In genomic region chr5:52833005-52833404, GRCm38 (mm10) we compare ENCODE assay signal across 8 mouse cellular contexts. TPM values are rescaled to one million over a fixed set of nuclear protein-coding genes. Genes with fewer than 3 reads are reported as not detected.
DNase-seq lines count a peak whose midpoint lies in the region; ATAC-seq and TF ChIP-seq lines count a peak whose summit lies in the region.

No protein-coding gene starts in this region.

- H3K4me1 ChIP-seq in heart, embryonic 16.5 days (ENCODE audit: control insufficient read depth, insufficient read depth, low read length), result peaks cover 6% of the 10 kb centered on the region
- H3K4me1 ChIP-seq in liver, adult 2 months (ENCODE audit: control insufficient read depth, insufficient read depth, low read length), result peaks cover 9% of the 10 kb centered on the region; the same call in 1 of the 2 replicates

- H3K27me3 ChIP-seq in heart, embryonic 16.5 days (ENCODE audit: control insufficient read depth, insufficient read depth, low read length), result no peaks in the 10 kb centered on the region
- H3K27me3 ChIP-seq in liver, adult 2 months (ENCODE audit: control insufficient read depth, insufficient read depth, low read length), result no peaks in the 10 kb centered on the region

- peak overlapping the region; percentile 96 for H3K27ac ChIP-seq in heart, embryonic 16.5 days (ENCODE audit: low read length)
- no peak overlapping the region for H3K27ac ChIP-seq in liver, adult 2 months (replicated peaks; ENCODE audit: insufficient read depth, low read depth, low read length)

- TF ChIP-seq POLR2A in liver, adult 2 months (IDR thresholded peaks at IDR 0.05; ENCODE audit: extremely low read depth, insufficient read depth, low read length), result no peak

- peak; percentile 9 for DNase-seq in retina, postnatal 1 day
- no peak for DNase-seq in retina, embryonic 14.5 days (ENCODE audit: low spot score)
- peak; percentile 9 for DNase-seq in cerebellum, adult 8-10 months
- DNase-seq in liver, adult 2 months (ENCODE audit: extremely low read depth, low read depth, low spot score), result peak; percentile 12
- DNase-seq in naive thymus-derived CD4-positive, alpha-beta T cell, adult 2 months (ENCODE audit: low read depth), result peak; percentile 53
- no peak for DNase-seq in frontal cortex, postnatal 14 days (ENCODE audit: low spot score in 2 of 2)
- no peak for DNase-seq in frontal cortex, postnatal 10 days (ENCODE audit: low spot score in 2 of 2)

- peaks cover 2% of the 10 kb centered on the region; the same call in 1 of the 2 replicates for H3K79me2 ChIP-seq in liver, adult 2 months (ENCODE audit: control insufficient read depth, insufficient read depth, low read length)

- peak overlapping the region; percentile 95 for H3K4me2 ChIP-seq in heart, embryonic 16.5 days (ENCODE audit: low read depth, low read length)

- peaks cover 16% of the 10 kb centered on the region for H3K36me3 ChIP-seq in heart, embryonic 16.5 days (ENCODE audit: control insufficient read depth, insufficient read depth)
- H3K36me3 ChIP-seq in liver, adult 2 months (ENCODE audit: control insufficient read depth, insufficient read depth, low read length), result peaks cover 2% of the 10 kb centered on the region; the same call in 1 of the 2 replicates

- peak overlapping the region; percentile 95 for H3K4me3 ChIP-seq in heart, embryonic 16.5 days (ENCODE audit: low read length)
- no peak overlapping the region for H3K4me3 ChIP-seq in liver, adult 2 months (ENCODE audit: insufficient read depth, low read depth, low read length)

- no peaks in the 10 kb centered on the region; the same call in 1 of the 2 replicates for H3K9me3 ChIP-seq in heart, embryonic 16.5 days (replicated peaks; ENCODE audit: control insufficient read depth, low read length)

- peak overlapping the region; percentile 69 for H3K9ac ChIP-seq in heart, embryonic 16.5 days (ENCODE audit: low read length)
- H3K9ac ChIP-seq in liver, adult 2 months (ENCODE audit: low read depth, low read length), result no peak overlapping the region

- TF ChIP-seq CTCF in liver, adult 2 months (IDR thresholded peaks at IDR 0.05; ENCODE audit: low read depth, low read length), result no peak

- ATAC-seq in heart, embryonic 16.5 days (replicated peaks; ENCODE audit: extremely low read depth, insufficient read depth, low FRiP score), result no peak

RNA-seq across cellular contexts. Expression of gene Anapc4, which starts 0.8 kb away (rescaled TPM):
- polyA plus RNA-seq in heart, embryonic 16.5 days (2015; fragmentation: Nextera tagmentation; extraction: Ambion mirVana), result 66.7 and 76.0 TPM in 2 replicates
- 21.9 and 33.7 TPM in 2 replicates for total RNA-seq in liver, adult 2 months (2014; rRNA removed)
- 5.2 and 6.8 TPM in 2 replicates for polyA plus RNA-seq in liver, adult 2 months (2012; rRNA removed)

RNA-seq across cellular contexts. Expression of gene Zcchc4, which starts 57.8 kb away (rescaled TPM):
- polyA plus RNA-seq in heart, embryonic 16.5 days (2015; fragmentation: Nextera tagmentation; extraction: Ambion mirVana), result 10.5 and 11.2 TPM in 2 replicates
- 5.8 and 5.9 TPM in 2 replicates for total RNA-seq in liver, adult 2 months (2014; rRNA removed)
- 2.1 and 2.5 TPM in 2 replicates for polyA plus RNA-seq in liver, adult 2 months (2012; rRNA removed)

Comparison
In these comparisons a context has a peak if more than half of its experiments do, and no peak if none do; other contexts are left out.
1. DNase-seq: peak in retina, postnatal 1 day (single experiment), cerebellum, adult 8-10 months (single experiment), liver, adult 2 months (single experiment) and naive thymus-derived CD4-positive, alpha-beta T cell, adult 2 months (single experiment); none in retina, embryonic 14.5 days (single experiment), frontal cortex, postnatal 14 days (0 of 2) and frontal cortex, postnatal 10 days (0 of 2).